Mouse (Mus musculus) G1E (cell line): ENCODE measurements around the gene Dpp9.

Experiments used
- CTCF ChIP-seq: IDR thresholded peaks from 2 replicates; pipeline ENCODE4 v1.5.1; 2012; ENCODE audit warnings: low read depth, low read length, inconsistent platforms, mixed read lengths
- GATA1 ChIP-seq: IDR thresholded peaks from 2 replicates; pipeline ENCODE4 v1.6.1; 2012; ENCODE audit warnings: borderline replicate concordance, low read length, inconsistent platforms, mixed read lengths
- GATA2 ChIP-seq: IDR thresholded peaks from 2 replicates; pipeline ENCODE4 v1.6.1; 2012; ENCODE audit warnings: low read depth, low read length, inconsistent platforms, borderline replicate concordance
- TAL1 ChIP-seq: conservative IDR thresholded peaks from 2 replicates; pipeline ENCODE4 v1.6.1; 2012; ENCODE audit warnings: low read depth, low read length, inconsistent platforms, mixed read lengths

DNA sequence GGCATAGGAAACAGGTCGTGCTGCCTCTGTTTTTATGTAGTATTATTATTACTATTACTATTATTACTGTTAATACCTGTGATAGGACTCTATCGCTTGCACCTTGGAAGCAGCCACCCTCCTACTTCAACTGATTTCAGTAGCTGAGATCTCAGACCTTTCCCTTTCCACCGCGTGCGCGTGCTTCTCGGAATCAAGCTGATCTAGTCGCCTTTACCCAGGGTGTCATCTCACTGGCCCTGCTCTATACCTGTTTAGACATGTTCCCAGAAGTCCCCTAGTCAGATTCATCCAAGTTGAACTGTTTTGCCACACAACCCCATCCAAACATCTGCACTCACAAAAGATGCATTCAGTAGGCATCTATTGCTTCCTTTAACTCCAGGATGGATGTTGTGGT is 14.7 kb upstream of the Dpp9 start:
- TF ChIP-seq GATA1 (no peak), CTCF (no peak), TAL1 (no peak), GATA2 (no peak)
